Mouse (Mus musculus) limb, embryonic 10.5 days (tissue): Measurements from ENCODE around the gene Vmn1r90. TPM values are rescaled to one million over a fixed set of nuclear protein-coding genes. Genes with fewer than 3 reads are reported as not detected.
"Not testable (repeated sequence)": the region's sequence is repeated elsewhere in the genome, so short reads cannot be mapped to it uniquely, and the experiment has no call there.

Source experiments
- DNase-seq: peaks from one replicate; pipeline ENCODE4 v3.0.0-alpha.2; 2017; ENCODE audit warnings: low spot score
- H3K27ac ChIP-seq: fragments of 300-500 bp; sonication (generic); 2 replicates; pipeline ENCODE4 v1.5.1; 2016; ENCODE audit warnings: mild to moderate bottlenecking
- H3K27me3 ChIP-seq: fragments of 300-500 bp; sonication (generic); 2 replicates; pipeline ENCODE4 v1.6.1; 2016; ENCODE audit warnings: low read depth, mild to moderate bottlenecking; ENCODE audit not compliant: poor library complexity, severe bottlenecking
- H3K36me3 ChIP-seq: fragments of 300-500 bp; sonication (generic); 2 replicates; pipeline ENCODE4 v1.6.1; 2016; ENCODE audit warnings: mild to moderate bottlenecking, moderate library complexity
- H3K4me1 ChIP-seq: fragments of 300-500 bp; sonication (generic); 2 replicates; pipeline ENCODE4 v1.6.1; 2016
- H3K4me3 ChIP-seq: fragments of 300-500 bp; sonication (generic); 2 replicates; pipeline ENCODE4 v1.5.1; 2016; ENCODE audit warnings: mild to moderate bottlenecking, moderate library complexity
- H3K9me3 ChIP-seq: fragments of 300-500 bp; sonication (generic); replicated peaks from 2 replicates; pipeline ENCODE4 v1.6.1; 2016; ENCODE audit warnings: mild to moderate bottlenecking
- WGBS: fragments of 180-500 bp; shearing (Covaris S2); methylation state at CpG from one replicate; pipeline ENCODE4 v1.1.7; 2016; 5-methylcytosine and 5-hydroxymethylcytosine counted together
- polyA plus RNA-seq: library from polyadenylated mRNA; unstranded; fragments of >200 nt; fragmentation: Nextera tagmentation; extraction: Ambion mirVana; gene quantifications from 2 replicates; pipeline ENCODE4 v1.2.1, GENCODE M21; 2016

Vmn1r90 gene
- polyA plus RNA-seq: 0.23 and 0.38 TPM in 2 replicates

- H3K36me3 ChIP-seq: peaks cover 4% of the 10 kb centered on the region
- H3K27me3 ChIP-seq: no peaks in the 10 kb centered on the region
- H3K4me1 ChIP-seq: no peaks in the 10 kb centered on the region
- H3K9me3 ChIP-seq: no peaks in the 10 kb centered on the region; the same call in 1 of the 2 replicates
- no peak for DNase-seq
- WGBS: 68% methylated on average over 1 of the region's 1 CpGs
- H3K27ac ChIP-seq: no peak within 1 kb of the TSS
- no peak within 1 kb of the TSS for H3K4me3 ChIP-seq
Observed at GRCm38 (mm10) chr7:14563406-14563805, at the start of gene Vmn1r90. Vmn1r90 (minus strand) TSS chr7:14563506.

DNA sequence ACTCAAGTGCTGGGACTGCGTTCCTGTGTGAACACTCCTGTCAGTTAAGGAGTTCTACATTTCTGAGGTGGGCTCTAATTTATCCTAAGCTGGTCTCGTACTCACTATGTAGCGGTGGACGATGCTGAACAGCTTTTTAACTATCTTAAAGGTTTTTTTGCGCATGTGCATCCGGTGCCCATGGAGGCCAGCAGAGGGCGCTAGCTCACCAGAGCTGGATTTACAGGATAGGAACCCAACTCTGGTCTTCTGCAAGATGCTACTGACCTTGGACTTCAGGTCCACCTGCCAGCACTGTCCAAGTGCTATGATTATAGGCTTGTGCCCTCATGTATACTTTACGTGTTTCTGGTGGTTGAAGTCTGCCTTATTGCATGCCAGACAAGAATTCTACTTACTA, 29.7 kb upstream of the Vmn1r90 start:
- H3K27ac ChIP-seq, DNase-seq, H3K27me3 ChIP-seq, H3K4me1 ChIP-seq, H3K9me3 ChIP-seq, H3K4me3 ChIP-seq: not testable (repeated sequence)
- H3K36me3 ChIP-seq: peaks cover 23% of the 10 kb centered on the region
- 63% methylated on average over 8 of the region's 8 CpGs for WGBS

GRCm38 (mm10) chr7:14552284-14552683, 11.0 kb downstream of the Vmn1r90 start:
- H3K36me3 ChIP-seq: no peaks in the 10 kb centered on the region
- no peaks in the 10 kb centered on the region for H3K4me1 ChIP-seq
- 95% methylated on average over 1 of the region's 1 CpGs for WGBS
- no peak overlapping the region for H3K27ac ChIP-seq
- H3K27me3 ChIP-seq: no peaks in the 10 kb centered on the region
- peaks cover 4% of the 10 kb centered on the region; the same call in 1 of the 2 replicates for H3K9me3 ChIP-seq
- no peak overlapping the region for H3K4me3 ChIP-seq
- DNase-seq: no peak

GRCm38 (mm10) chr7:14525280-14525679, 38.0 kb downstream of the Vmn1r90 start:
- no peak for DNase-seq
- Histone ChIP-seq H3K4me3 (no peak overlapping the region), H3K27me3 (no peaks in the 10 kb centered on the region), H3K27ac (no peak overlapping the region), H3K9me3 (0 out of 2 replicates have a peak, but pooled peaks cover 3% of the 10 kb centered on the region), H3K4me1 (no peaks in the 10 kb centered on the region), H3K36me3 (no peaks in the 10 kb centered on the region)
- WGBS: 67% methylated on average over 1 of the region's 1 CpGs

GRCm38 (mm10) chr7:14522636-14523035, 40.7 kb downstream of the Vmn1r90 start:
- Histone ChIP-seq H3K36me3 (no peaks in the 10 kb centered on the region), H3K27ac (no peak overlapping the region), H3K27me3 (no peaks in the 10 kb centered on the region), H3K4me1 (no peaks in the 10 kb centered on the region), H3K9me3 (peaks cover 7% of the 10 kb centered on the region; the same call in 1 of the 2 replicates), H3K4me3 (no peak overlapping the region)
- DNase-seq: no peak
- 95% methylated on average over 1 of the region's 1 CpGs for WGBS

DNA sequence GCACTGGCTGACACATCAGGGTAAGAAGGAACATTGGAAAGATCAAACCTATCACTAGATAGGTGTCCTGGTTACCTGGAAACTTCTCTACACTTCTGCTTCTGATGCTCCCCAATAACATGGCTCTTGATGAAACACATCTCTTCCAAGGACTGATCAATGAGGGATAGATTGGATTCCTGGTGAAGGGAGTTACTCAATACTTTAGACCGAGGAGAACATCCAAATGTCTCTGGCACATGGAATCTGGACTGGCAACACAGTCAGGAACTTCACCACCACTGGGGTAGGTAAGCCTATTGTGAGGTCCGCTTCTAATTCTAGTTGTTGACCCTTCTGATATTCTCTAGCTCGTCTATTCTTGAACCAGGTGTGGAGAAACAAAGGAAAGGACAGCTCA, 45.0 kb downstream of the Vmn1r90 start:
- no peaks in the 10 kb centered on the region for H3K36me3 ChIP-seq
- no peak overlapping the region for H3K27ac ChIP-seq
- no peaks in the 10 kb centered on the region for H3K4me1 ChIP-seq
- DNase-seq: no peak
- H3K9me3 ChIP-seq: peaks cover 7% of the 10 kb centered on the region; the same call in 1 of the 2 replicates
- WGBS: 77% methylated on average over 3 of the region's 3 CpGs
- H3K4me3 ChIP-seq: no peak overlapping the region
- H3K27me3 ChIP-seq: no peaks in the 10 kb centered on the region

Other genes with a start within 250 kb of the Vmn1r90 start
- gene Obox8, start 229.9 kb downstream of the Vmn1r90 start, polyA plus RNA-seq: not detected in 2 replicates
- gene Sult2a8, start 116.7 kb downstream of the Vmn1r90 start, polyA plus RNA-seq: not detected in 2 replicates
- gene Sult2a7, start 69.3 kb downstream of the Vmn1r90 start, polyA plus RNA-seq: not detected in 2 replicates
- gene Obox7, start 96.0 kb upstream of the Vmn1r90 start, polyA plus RNA-seq: not detected in 2 replicates